Mouse (Mus musculus): ENCODE data around the gene Tmem38a. TPM values are rescaled to one million over a fixed set of nuclear protein-coding genes. Genes with fewer than 3 reads are reported as not detected.

The Tmem38a gene
- total and polyA plus RNA-seq, 3 experiments, result 1.6 to 3.3 (median 2.8) TPM

- ATAC-seq (ENCODE audit: extremely low read depth, insufficient number of reproducible peaks, low FRiP score, poor library complexity, severe bottlenecking), result no peak
Measured at GRCm38 (mm10) chr8:72548644-72549313, 23.1 kb upstream of the Tmem38a start.

GRCm38 (mm10) chr8:72549314-72549892 is 22.5 kb upstream of the Tmem38a start:
- Histone ChIP-seq H3K27me3 (ENCODE audit: insufficient read depth, low read length) (no peaks in the 10 kb centered on the region), H3K4me3 (ENCODE audit: low read depth, low read length) (peak overlapping the region; percentile 96), H3K4me1 (ENCODE audit: insufficient read depth, low read depth, low read length) (peaks cover 38% of the 10 kb centered on the region), H3K36me3 (replicated peaks) (peaks cover 53% of the 10 kb centered on the region), H3K9me3 (replicated peaks) (no peaks in the 10 kb centered on the region)
- DNase-seq (ENCODE audit: low spot score) (no peak), ATAC-seq (ENCODE audit: extremely low read depth, insufficient number of reproducible peaks, low FRiP score, poor library complexity, severe bottlenecking) (no peak)
- TF ChIP-seq GATA1 (IDR thresholded peaks at IDR 0.05; ENCODE audit: borderline replicate concordance, low read length) (no peak), POLR2AphosphoS5 (IDR thresholded peaks at IDR 0.05; ENCODE audit: insufficient replicate concordance, low read depth, low read length) (no peak), TAL1 (conservative IDR thresholded peaks at IDR 0.05; ENCODE audit: low read depth, low read length) (no peak), GATA2 (IDR thresholded peaks at IDR 0.05; ENCODE audit: borderline replicate concordance, low read depth, low read length) (no peak), CTCF (IDR thresholded peaks at IDR 0.05; ENCODE audit: low read depth, low read length) (no peak)

More at GRCm38 (mm10) chr8:72548644-72549313, 23.1 kb upstream of the Tmem38a start:
- TF ChIP-seq TAL1 (conservative IDR thresholded peaks at IDR 0.05; ENCODE audit: low read depth, low read length) (no peak), POLR2AphosphoS5 (IDR thresholded peaks at IDR 0.05; ENCODE audit: insufficient replicate concordance, low read depth, low read length) (no peak), GATA1 (IDR thresholded peaks at IDR 0.05; ENCODE audit: borderline replicate concordance, low read length) (no peak), GATA2 (IDR thresholded peaks at IDR 0.05; ENCODE audit: borderline replicate concordance, low read depth, low read length) (no peak), CTCF (IDR thresholded peaks at IDR 0.05; ENCODE audit: low read depth, low read length) (no peak)
- Histone ChIP-seq H3K27me3 (ENCODE audit: insufficient read depth, low read length) (no peaks in the 10 kb centered on the region), H3K4me1 (ENCODE audit: insufficient read depth, low read depth, low read length) (peaks cover 42% of the 10 kb centered on the region), H3K9me3 (replicated peaks) (no peaks in the 10 kb centered on the region), H3K4me3 (ENCODE audit: low read depth, low read length) (peak overlapping the region; percentile 96), H3K36me3 (replicated peaks) (peaks cover 54% of the 10 kb centered on the region)
- peak; percentile 61 for DNase-seq (ENCODE audit: low spot score)

GRCm38 (mm10) chr8:72555770-72556169 is 16.1 kb upstream of the Tmem38a start:
- ATAC-seq (ENCODE audit: extremely low read depth, insufficient number of reproducible peaks, low FRiP score, poor library complexity, severe bottlenecking), result no peak
- H3K4me1 ChIP-seq (ENCODE audit: insufficient read depth, low read depth, low read length), result peaks cover 2% of the 10 kb centered on the region
- no peaks in the 10 kb centered on the region for H3K27me3 ChIP-seq (ENCODE audit: insufficient read depth, low read length)
- peaks cover 61% of the 10 kb centered on the region for H3K36me3 ChIP-seq (replicated peaks)
- H3K9me3 ChIP-seq (replicated peaks), result no peaks in the 10 kb centered on the region
- no peak overlapping the region for H3K4me3 ChIP-seq (ENCODE audit: low read depth, low read length)
- no peak for DNase-seq (ENCODE audit: low spot score)
- no peak for TF ChIP-seq GATA2 (IDR thresholded peaks at IDR 0.05; ENCODE audit: borderline replicate concordance, low read depth, low read length)
- no peak for TF ChIP-seq POLR2AphosphoS5 (IDR thresholded peaks at IDR 0.05; ENCODE audit: insufficient replicate concordance, low read depth, low read length)

DNA sequence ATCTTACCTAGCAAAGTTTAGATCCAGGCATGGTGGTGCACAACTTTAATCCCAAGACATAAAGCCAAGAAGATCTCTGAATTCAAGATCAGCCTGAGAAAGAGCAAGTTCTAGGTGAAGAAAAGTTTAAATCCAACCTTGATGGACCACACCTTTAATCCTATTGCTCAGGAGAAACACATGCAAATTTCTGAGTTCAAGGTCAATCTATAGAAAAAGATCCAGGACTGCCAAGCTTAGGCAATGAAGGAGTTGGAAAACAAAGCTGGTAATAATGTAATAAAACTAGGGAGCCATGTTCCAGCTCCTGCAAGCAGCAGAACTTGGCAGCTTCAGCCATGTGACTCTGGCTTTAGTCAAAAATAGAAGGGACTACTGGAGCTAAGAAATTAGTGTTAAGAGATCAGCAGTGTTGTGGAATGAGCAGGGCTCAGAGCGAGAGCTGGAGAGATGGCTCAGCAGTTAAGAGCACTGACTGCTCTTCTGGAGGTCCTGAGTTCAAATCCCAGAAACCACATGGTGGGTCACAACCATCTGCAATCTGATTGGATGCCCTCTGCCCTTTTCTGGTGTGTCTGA is 10.7 kb upstream of the Tmem38a start:
- no peak for DNase-seq (ENCODE audit: low spot score)
- Histone ChIP-seq H3K4me3 (ENCODE audit: low read depth, low read length) (no peak overlapping the region), H3K4me1 (ENCODE audit: insufficient read depth, low read depth, low read length) (peaks cover 2% of the 10 kb centered on the region; the same call in 1 of the 2 replicates), H3K9me3 (replicated peaks) (no peaks in the 10 kb centered on the region), H3K27me3 (ENCODE audit: insufficient read depth, low read length) (no peaks in the 10 kb centered on the region), H3K36me3 (replicated peaks) (peaks cover 74% of the 10 kb centered on the region)
- ATAC-seq (ENCODE audit: extremely low read depth, insufficient number of reproducible peaks, low FRiP score, poor library complexity, severe bottlenecking), result no peak
- no peak for TF ChIP-seq GATA1 (IDR thresholded peaks at IDR 0.05; ENCODE audit: borderline replicate concordance, low read length)
- TF ChIP-seq CTCF (IDR thresholded peaks at IDR 0.05; ENCODE audit: low read depth, low read length), result no peak
- no peak for TF ChIP-seq GATA2 (IDR thresholded peaks at IDR 0.05; ENCODE audit: borderline replicate concordance, low read depth, low read length)
- TF ChIP-seq TAL1 (conservative IDR thresholded peaks at IDR 0.05; ENCODE audit: low read depth, low read length), result no peak
- TF ChIP-seq POLR2AphosphoS5 (IDR thresholded peaks at IDR 0.05; ENCODE audit: insufficient replicate concordance, low read depth, low read length), result no peak

DNA sequence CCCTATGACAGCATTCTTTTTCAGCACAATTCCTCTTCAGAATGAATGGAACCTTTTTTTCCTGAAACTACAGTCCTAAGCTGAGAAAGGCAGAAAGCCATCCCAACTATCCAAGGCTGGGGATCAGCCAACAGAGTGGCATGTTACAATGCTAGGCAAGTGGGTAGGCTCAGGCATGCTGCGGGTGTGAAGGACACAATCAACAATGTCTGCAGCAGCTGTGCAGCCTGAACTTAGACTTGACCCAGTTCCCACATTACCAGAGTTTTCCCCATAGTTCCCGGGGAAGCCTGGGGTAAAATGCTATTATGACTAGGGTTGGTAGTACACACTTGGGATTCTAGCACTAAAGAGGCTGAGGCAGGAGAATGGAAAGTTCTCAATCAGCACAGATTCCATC is 5.9 kb upstream of the Tmem38a start:
- ATAC-seq (ENCODE audit: extremely low read depth, insufficient number of reproducible peaks, low FRiP score, poor library complexity, severe bottlenecking) (no peak), DNase-seq (ENCODE audit: low spot score) (no peak)
- Histone ChIP-seq H3K27me3 (ENCODE audit: insufficient read depth, low read length) (no peaks in the 10 kb centered on the region), H3K4me3 (ENCODE audit: low read depth, low read length) (no peak overlapping the region), H3K36me3 (replicated peaks) (peaks cover 89% of the 10 kb centered on the region), H3K4me1 (ENCODE audit: insufficient read depth, low read depth, low read length) (peaks cover 22% of the 10 kb centered on the region), H3K9me3 (replicated peaks) (no peaks in the 10 kb centered on the region)
- TF ChIP-seq POLR2AphosphoS5 (IDR thresholded peaks at IDR 0.05; ENCODE audit: insufficient replicate concordance, low read depth, low read length) (no peak), GATA2 (IDR thresholded peaks at IDR 0.05; ENCODE audit: borderline replicate concordance, low read depth, low read length) (no peak), TAL1 (conservative IDR thresholded peaks at IDR 0.05; ENCODE audit: low read depth, low read length) (no peak), CTCF (IDR thresholded peaks at IDR 0.05; ENCODE audit: low read depth, low read length) (no peak), GATA1 (IDR thresholded peaks at IDR 0.05; ENCODE audit: borderline replicate concordance, low read length) (no peak)

Data from G1E (cell line).